Mouse (Mus musculus): Measurements from ENCODE around the gene Clmn. TPM values are rescaled to one million over a fixed set of nuclear protein-coding genes. Genes with fewer than 3 reads are reported as not detected.

Gene Clmn
- polyA plus RNA-seq (2012; fragmentation: generic; extraction: Trizol): 0.05 TPM
- long read RNA-seq, experiment 1: 0 reads
- long read RNA-seq, experiment 2: 0 reads

DNA sequence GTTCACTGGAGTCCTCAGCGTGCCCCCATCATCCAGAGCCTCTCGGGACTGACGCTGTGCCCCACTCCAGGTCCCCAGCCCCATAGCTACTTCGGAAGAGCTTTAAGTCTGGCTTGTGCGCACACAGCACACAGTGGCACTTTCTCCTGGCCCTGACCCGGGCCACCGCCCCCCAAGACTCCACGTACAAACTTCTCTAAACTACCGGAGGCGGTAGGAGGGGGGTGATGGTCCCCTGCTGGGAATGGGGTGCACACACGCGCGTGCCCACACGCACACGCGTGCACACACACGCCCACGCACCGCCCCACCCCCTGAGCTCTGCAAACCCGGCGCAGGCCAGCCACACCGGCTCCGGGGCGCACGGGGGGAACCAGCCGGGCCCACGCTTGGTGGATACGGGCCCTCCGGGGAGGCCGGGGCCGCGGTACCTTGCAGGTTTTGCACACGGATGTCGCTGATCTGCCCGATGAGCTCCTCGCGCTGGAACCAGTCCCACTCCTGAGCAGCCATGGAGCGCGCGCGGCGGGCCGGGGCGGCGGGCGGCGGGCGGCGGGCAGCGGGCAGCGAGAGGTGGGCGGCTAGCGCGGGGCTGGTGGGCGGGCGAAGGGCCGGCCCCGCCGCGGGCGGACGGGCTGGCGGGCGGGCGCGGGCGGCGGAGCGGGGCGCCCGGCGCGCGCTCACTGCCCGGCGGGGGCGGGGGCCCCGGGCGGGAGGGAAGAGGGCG, at the start of gene Clmn:
Clmn (minus strand) TSS at position 638 of the 727 bp plus-strand sequence.
- Histone ChIP-seq H3K36me3 (ENCODE audit: control insufficient read depth, insufficient read depth) (no peaks in the 10 kb centered on the region), H3K79me2 (ENCODE audit: control insufficient read depth, insufficient read depth) (no peaks in the 10 kb centered on the region), H3K27me3 (ENCODE audit: control insufficient read depth, insufficient read depth, insufficient read length) (peaks cover 38% of the 10 kb centered on the region), H3K79me3 (ENCODE audit: low read depth) (no peaks in the 10 kb centered on the region), H3K4me3 (ENCODE audit: insufficient read depth, poor library complexity, severe bottlenecking) (no peak within 1 kb of the TSS), H3ac (ENCODE audit: control insufficient read depth, insufficient read length, low read depth) (no peak within 1 kb of the TSS)
- TF ChIP-seq MYOD1 (IDR thresholded peaks at IDR 0.05; ENCODE audit: control insufficient read depth, insufficient read length, low read depth): no peak
- TF ChIP-seq USF1 (IDR thresholded peaks at IDR 0.05; ENCODE audit: low read depth): no peak
- no peak for TF ChIP-seq MAX (IDR thresholded peaks at IDR 0.05)
- TF ChIP-seq CTCF (IDR thresholded peaks at IDR 0.05; ENCODE audit: control insufficient read depth, insufficient read depth, insufficient read length): no peak

DNA sequence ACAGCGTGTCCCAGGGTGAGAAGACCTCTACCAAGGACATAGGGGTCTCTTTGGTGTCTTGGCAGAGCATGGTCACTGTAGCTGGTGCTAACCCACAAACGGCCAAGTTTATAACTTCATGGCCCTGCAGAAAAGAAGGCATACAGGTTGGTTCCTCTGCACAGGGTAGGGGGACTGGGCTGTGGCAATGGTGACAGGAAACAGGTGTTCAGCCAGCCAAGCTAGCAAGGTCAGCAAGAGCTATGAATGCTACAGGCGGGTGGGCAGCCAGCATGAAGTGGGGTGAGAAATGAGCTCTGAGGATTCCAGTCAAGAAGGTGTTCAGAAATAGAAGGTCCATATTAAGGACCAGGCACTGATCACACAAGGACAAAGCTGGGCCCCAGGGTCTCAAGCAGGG, 48.1 kb upstream of the Clmn start:
- Histone ChIP-seq H3K4me3 (ENCODE audit: insufficient read depth, poor library complexity, severe bottlenecking) (no peak overlapping the region), H3K79me2 (ENCODE audit: control insufficient read depth, insufficient read depth) (no peaks in the 10 kb centered on the region), H3K79me3 (ENCODE audit: low read depth) (no peaks in the 10 kb centered on the region), H3K36me3 (ENCODE audit: control insufficient read depth, insufficient read depth) (no peaks in the 10 kb centered on the region), H3K27me3 (ENCODE audit: control insufficient read depth, insufficient read depth, insufficient read length) (peaks cover 13% of the 10 kb centered on the region), H3ac (ENCODE audit: control insufficient read depth, insufficient read length, low read depth) (no peak overlapping the region)
- TF ChIP-seq MYOD1 (IDR thresholded peaks at IDR 0.05; ENCODE audit: control insufficient read depth, insufficient read length, low read depth) (no peak), FOSL1 (IDR thresholded peaks at IDR 0.05; ENCODE audit: insufficient read depth, low read length, poor library complexity, severe bottlenecking) (no peak), MYOG (IDR thresholded peaks at IDR 0.05; ENCODE audit: control insufficient read depth, extremely low read depth, insufficient read length) (no peak), CTCF (IDR thresholded peaks at IDR 0.05; ENCODE audit: control insufficient read depth, insufficient read depth, insufficient read length) (no peak), USF1 (IDR thresholded peaks at IDR 0.05; ENCODE audit: low read depth) (no peak), MAX (IDR thresholded peaks at IDR 0.05) (no peak), CEBPB (IDR thresholded peaks at IDR 0.05; ENCODE audit: low read depth) (no peak)

DNA sequence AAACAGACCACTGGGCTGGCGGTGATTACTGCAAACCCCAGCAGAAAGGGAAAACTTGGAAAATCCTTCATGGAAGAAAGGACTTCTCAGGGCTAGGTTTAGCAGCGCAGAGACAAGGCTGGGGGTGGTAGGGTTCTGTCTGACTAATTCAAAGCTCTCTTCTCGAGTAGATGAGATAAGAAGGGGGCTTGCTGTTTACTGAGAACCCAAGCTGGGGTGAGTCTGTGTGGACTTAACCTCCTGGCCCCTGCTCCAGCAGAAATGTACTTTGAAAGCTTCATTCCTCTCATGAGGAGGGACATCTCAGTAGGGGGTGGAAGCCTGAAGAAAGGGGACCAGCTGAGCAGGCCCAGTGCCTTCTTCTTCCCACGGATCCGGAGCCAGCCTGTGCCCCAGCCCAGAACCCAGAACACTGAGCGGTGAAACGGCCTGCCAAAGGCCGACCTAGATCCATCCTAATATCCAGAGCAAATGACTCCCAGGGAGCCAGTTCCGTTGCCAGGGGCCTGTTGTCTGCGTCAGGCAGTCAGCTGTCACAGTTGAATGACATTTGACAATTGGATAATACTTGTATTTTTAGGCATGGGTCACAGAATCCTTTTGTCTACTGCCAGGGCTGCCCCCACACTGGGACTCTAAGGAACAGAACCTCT, 47.5 kb upstream of the Clmn start:
- peaks cover 13% of the 10 kb centered on the region for H3K27me3 ChIP-seq (ENCODE audit: control insufficient read depth, insufficient read depth, insufficient read length)
- H3K79me2 ChIP-seq (ENCODE audit: control insufficient read depth, insufficient read depth): no peaks in the 10 kb centered on the region
- H3ac ChIP-seq (ENCODE audit: control insufficient read depth, insufficient read length, low read depth): no peak overlapping the region
- no peak for TF ChIP-seq MYOG (IDR thresholded peaks at IDR 0.05; ENCODE audit: control insufficient read depth, extremely low read depth, insufficient read length)
- no peak for TF ChIP-seq USF1 (IDR thresholded peaks at IDR 0.05; ENCODE audit: low read depth)
- TF ChIP-seq MAX (IDR thresholded peaks at IDR 0.05): no peak
- no peak for TF ChIP-seq MYOD1 (IDR thresholded peaks at IDR 0.05; ENCODE audit: control insufficient read depth, insufficient read length, low read depth)
- TF ChIP-seq CEBPB (IDR thresholded peaks at IDR 0.05; ENCODE audit: low read depth): no peak
- no peak for TF ChIP-seq CTCF (IDR thresholded peaks at IDR 0.05; ENCODE audit: control insufficient read depth, insufficient read depth, insufficient read length)
- no peak for TF ChIP-seq FOSL1 (IDR thresholded peaks at IDR 0.05; ENCODE audit: insufficient read depth, low read length, poor library complexity, severe bottlenecking)
- H3K36me3 ChIP-seq (ENCODE audit: control insufficient read depth, insufficient read depth): no peaks in the 10 kb centered on the region
- H3K4me3 ChIP-seq (ENCODE audit: insufficient read depth, poor library complexity, severe bottlenecking): no peak overlapping the region
- no peaks in the 10 kb centered on the region for H3K79me3 ChIP-seq (ENCODE audit: low read depth)

DNA sequence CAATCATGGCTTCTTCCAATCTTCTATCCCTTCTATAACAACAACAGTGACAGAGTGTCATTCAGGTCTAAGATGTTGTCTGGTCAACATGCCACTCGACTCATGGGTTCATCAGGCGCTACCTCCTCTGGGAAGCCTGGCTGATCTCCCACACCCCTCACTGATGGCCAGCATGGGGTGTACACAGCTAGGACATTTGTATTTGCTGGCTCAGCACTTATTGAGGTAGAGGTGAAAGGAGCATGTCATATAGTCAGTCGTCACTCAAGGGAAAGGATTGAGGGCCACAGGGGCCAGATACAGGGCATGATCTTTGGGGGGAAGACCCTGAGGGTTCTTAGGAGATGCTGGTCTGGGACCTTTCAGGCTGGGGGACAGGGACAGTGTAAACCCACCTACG, 44.9 kb upstream of the Clmn start:
- H3ac ChIP-seq (ENCODE audit: control insufficient read depth, insufficient read length, low read depth): no peak overlapping the region
- H3K4me3 ChIP-seq (ENCODE audit: insufficient read depth, poor library complexity, severe bottlenecking): no peak overlapping the region
- H3K27me3 ChIP-seq (ENCODE audit: control insufficient read depth, insufficient read depth, insufficient read length): peaks cover 13% of the 10 kb centered on the region
- H3K79me2 ChIP-seq (ENCODE audit: control insufficient read depth, insufficient read depth): no peaks in the 10 kb centered on the region
- H3K79me3 ChIP-seq (ENCODE audit: low read depth): no peaks in the 10 kb centered on the region
- H3K36me3 ChIP-seq (ENCODE audit: control insufficient read depth, insufficient read depth): no peaks in the 10 kb centered on the region
- no peak for TF ChIP-seq MAX (IDR thresholded peaks at IDR 0.05)
- TF ChIP-seq MYOG (IDR thresholded peaks at IDR 0.05; ENCODE audit: control insufficient read depth, extremely low read depth, insufficient read length): no peak
- TF ChIP-seq FOSL1 (IDR thresholded peaks at IDR 0.05; ENCODE audit: insufficient read depth, low read length, poor library complexity, severe bottlenecking): no peak
- TF ChIP-seq CEBPB (IDR thresholded peaks at IDR 0.05; ENCODE audit: low read depth): no peak
- TF ChIP-seq MYOD1 (IDR thresholded peaks at IDR 0.05; ENCODE audit: control insufficient read depth, insufficient read length, low read depth): no peak
- no peak for TF ChIP-seq CTCF (IDR thresholded peaks at IDR 0.05; ENCODE audit: control insufficient read depth, insufficient read depth, insufficient read length)
- no peak for TF ChIP-seq USF1 (IDR thresholded peaks at IDR 0.05; ENCODE audit: low read depth)

DNA sequence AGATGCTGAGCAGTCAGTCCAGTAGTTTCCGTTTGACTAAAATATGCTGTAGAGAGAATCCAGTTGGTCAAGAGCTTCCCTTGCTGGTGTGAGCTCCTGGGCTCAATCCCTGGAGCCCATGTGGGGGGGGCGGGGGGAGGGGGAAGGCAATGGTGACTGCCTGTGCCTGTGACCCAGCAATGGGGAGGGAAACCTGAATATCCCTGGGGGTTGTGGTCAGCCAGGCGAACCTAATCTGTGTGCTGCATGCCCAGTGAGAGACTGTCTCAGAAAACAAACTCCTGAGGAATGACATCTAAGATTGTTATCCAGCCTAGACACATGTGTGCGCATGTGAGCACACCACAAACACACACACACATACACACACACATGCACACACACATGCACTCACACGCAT, 44.1 kb upstream of the Clmn start:
- Histone ChIP-seq H3K27me3 (ENCODE audit: control insufficient read depth, insufficient read depth, insufficient read length) (peaks cover 13% of the 10 kb centered on the region), H3K4me3 (ENCODE audit: insufficient read depth, poor library complexity, severe bottlenecking) (no peak overlapping the region), H3ac (ENCODE audit: control insufficient read depth, insufficient read length, low read depth) (no peak overlapping the region), H3K79me2 (ENCODE audit: control insufficient read depth, insufficient read depth) (no peaks in the 10 kb centered on the region), H3K79me3 (ENCODE audit: low read depth) (no peaks in the 10 kb centered on the region), H3K36me3 (ENCODE audit: control insufficient read depth, insufficient read depth) (no peaks in the 10 kb centered on the region)
- TF ChIP-seq CEBPB (IDR thresholded peaks at IDR 0.05; ENCODE audit: low read depth): no peak
- TF ChIP-seq USF1 (IDR thresholded peaks at IDR 0.05; ENCODE audit: low read depth): no peak
- TF ChIP-seq MYOD1 (IDR thresholded peaks at IDR 0.05; ENCODE audit: control insufficient read depth, insufficient read length, low read depth): no peak
- TF ChIP-seq FOSL1 (IDR thresholded peaks at IDR 0.05; ENCODE audit: insufficient read depth, low read length, poor library complexity, severe bottlenecking): no peak
- no peak for TF ChIP-seq MYOG (IDR thresholded peaks at IDR 0.05; ENCODE audit: control insufficient read depth, extremely low read depth, insufficient read length)
- no peak for TF ChIP-seq MAX (IDR thresholded peaks at IDR 0.05)
- no peak for TF ChIP-seq CTCF (IDR thresholded peaks at IDR 0.05; ENCODE audit: control insufficient read depth, insufficient read depth, insufficient read length)
